Mouse (Mus musculus): Measurements from ENCODE around the gene Prkg2.

- TF ChIP-seq POLR2A (IDR thresholded peaks at IDR 0.05; ENCODE audit: extremely low read depth, insufficient read depth, low read length) (no peak), CTCF (IDR thresholded peaks at IDR 0.05; ENCODE audit: extremely low read depth, insufficient read depth, low read length) (no peak)
Observed at GRCm38 (mm10) chr5:98940731-98941130, 96.4 kb downstream of the Prkg2 start.
